Mouse (Mus musculus) kidney, adult 2 months (tissue): ENCODE data around the gene Nemp1. TPM values are rescaled to one million over a fixed set of nuclear protein-coding genes. Genes with fewer than 3 reads are reported as not detected.
A peak's percentile ranks its signal among the peaks of the same experiment; 100 is the strongest.

ENCODE experiments used
- DNase-seq: peaks from one replicate; pipeline ENCODE4 v3.0.0; 2021
- H3K27ac ChIP-seq: fragments of 200-500 bp; 2 replicates; pipeline ENCODE4 v1.5.1; 2012; ENCODE audit warnings: low read depth, low read length, control low read depth, inconsistent platforms; ENCODE audit not compliant: insufficient read depth
- H3K27me3 ChIP-seq: fragments of 200-500 bp; replicated peaks from 2 replicates; pipeline ENCODE4 v1.6.1; 2012; ENCODE audit warnings: mild to moderate bottlenecking, moderate library complexity, low read length, inconsistent platforms; ENCODE audit not compliant: control insufficient read depth, insufficient read depth
- H3K36me3 ChIP-seq: fragments of 200-500 bp; 2 replicates; pipeline ENCODE4 v1.6.1; 2012; ENCODE audit warnings: mild to moderate bottlenecking, moderate library complexity, low read length, inconsistent platforms; ENCODE audit not compliant: control insufficient read depth, insufficient read depth
- H3K4me1 ChIP-seq: fragments of 200-500 bp; 2 replicates; pipeline ENCODE4 v1.6.1; 2011; ENCODE audit warnings: low read length; ENCODE audit not compliant: control insufficient read depth, insufficient read depth
- H3K4me3 ChIP-seq: fragments of 200-500 bp; 2 replicates; pipeline ENCODE4 v1.5.1; 2011; ENCODE audit warnings: mild to moderate bottlenecking, low read depth, low read length, control low read depth; ENCODE audit not compliant: insufficient read depth
- CTCF ChIP-seq: fragments of 200-500 bp; conservative IDR thresholded peaks from 2 replicates; pipeline ENCODE4 v1.5.1; 2011; ENCODE audit warnings: low read depth, mild to moderate bottlenecking, control low read depth, low read length, moderate library complexity, mixed read lengths; ENCODE audit not compliant: insufficient read depth, insufficient read length
- POLR2A ChIP-seq: fragments of 200-500 bp; IDR thresholded peaks from one replicate; pipeline ENCODE4 v1.6.1; 2011; ENCODE audit warnings: low read depth, low read length, control low read depth
- WGBS: fragments of 180-500 bp; shearing (Covaris S2); methylation state at CpG from one replicate; pipeline ENCODE4 v1.1.7; 2018; 5-methylcytosine and 5-hydroxymethylcytosine counted together
- polyA plus RNA-seq: library from polyadenylated mRNA; depleted of rRNA; stranded (reverse); fragments of >200 nt; gene quantifications from 2 replicates; pipeline ENCODE4 v1.2.3, GENCODE M21; 2012

Nemp1 gene
- polyA plus RNA-seq, 1 experiment, result 2.5 TPM

- H3K4me1 ChIP-seq, result no peaks in the 10 kb centered on the region
- 48% methylated on average over 7 of the region's 7 CpGs for WGBS
- H3K27ac ChIP-seq, result no peak overlapping the region
- no peak for DNase-seq
- no peaks in the 10 kb centered on the region for H3K27me3 ChIP-seq
- TF ChIP-seq POLR2A, result no peak
- TF ChIP-seq CTCF, result no peak
- no peak overlapping the region for H3K4me3 ChIP-seq
- H3K36me3 ChIP-seq, result no peaks in the 10 kb centered on the region
Measured at GRCm38 (mm10) chr10:127632668-127633271, 33.9 kb upstream of the Nemp1 start.

- DNase-seq, result no peak
- Histone ChIP-seq H3K27ac (no peak overlapping the region), H3K4me1 (peaks cover 9% of the 10 kb centered on the region; the same call in 1 of the 2 replicates), H3K4me3 (no peak overlapping the region), H3K36me3 (no peaks in the 10 kb centered on the region), H3K27me3 (no peaks in the 10 kb centered on the region)
- WGBS, result 76% methylated on average over 5 of the region's 5 CpGs
- no peak for TF ChIP-seq POLR2A
- TF ChIP-seq CTCF, result no peak
Measured at GRCm38 (mm10) chr10:127640421-127640820, 26.3 kb upstream of the Nemp1 start.

GRCm38 (mm10) chr10:127641861-127642771 lies 24.6 kb upstream of the Nemp1 start:
- peak overlapping the region; percentile 83 for H3K27ac ChIP-seq
- H3K4me3 ChIP-seq, result peak overlapping the region; percentile 79
- TF ChIP-seq POLR2A (no peak), CTCF (peak; percentile 99)
- peaks cover 9% of the 10 kb centered on the region; the same call in 1 of the 2 replicates for H3K4me1 ChIP-seq
- WGBS, result 6% methylated on average over 19 of the region's 19 CpGs
- H3K27me3 ChIP-seq, result no peaks in the 10 kb centered on the region
- H3K36me3 ChIP-seq, result no peaks in the 10 kb centered on the region
- DNase-seq, result peak; percentile 93

- 3% methylated on average over 37 of the region's 37 CpGs for whole genome bisulfite sequencing
- Histone ChIP-seq H3K4me1 (peaks cover 9% of the 10 kb centered on the region; the same call in 1 of the 2 replicates), H3K27ac (peak within 1 kb of the TSS; percentile 83), H3K27me3 (no peaks in the 10 kb centered on the region), H3K4me3 (peak within 1 kb of the TSS; percentile 79), H3K36me3 (no peaks in the 10 kb centered on the region)
- TF ChIP-seq CTCF (no peak), POLR2A (peak; percentile 58)
- peak; percentile 91 for DNase-seq
Measured at GRCm38 (mm10) chr10:127642772-127643552, 23.7 kb upstream of the Nemp1 start, which contains the start of gene Stat6. Stat6 (plus strand) TSS chr10:127642986.

GRCm38 (mm10) chr10:127643553-127644238 lies 23.0 kb upstream of the Nemp1 start:
- no peaks in the 10 kb centered on the region for H3K36me3 ChIP-seq
- under 1% methylated on average over 25 of the region's 25 CpGs for WGBS
- H3K4me3 ChIP-seq, result peak overlapping the region; percentile 79
- TF ChIP-seq POLR2A (no peak), CTCF (no peak)
- peak overlapping the region; percentile 83 for H3K27ac ChIP-seq
- H3K27me3 ChIP-seq, result no peaks in the 10 kb centered on the region
- peak; percentile 91 for DNase-seq
- H3K4me1 ChIP-seq, result peaks cover 9% of the 10 kb centered on the region; the same call in 1 of the 2 replicates

- 87% methylated on average over 2 of the region's 2 CpGs for WGBS
- Histone ChIP-seq H3K27ac (no peak overlapping the region), H3K4me3 (no peak overlapping the region), H3K4me1 (peaks cover 9% of the 10 kb centered on the region; the same call in 1 of the 2 replicates), H3K27me3 (no peaks in the 10 kb centered on the region), H3K36me3 (no peaks in the 10 kb centered on the region)
- TF ChIP-seq POLR2A (no peak), CTCF (no peak)
- DNase-seq, result no peak
Measured at GRCm38 (mm10) chr10:127645791-127646190, 20.9 kb upstream of the Nemp1 start.
